Mouse (Mus musculus): ENCODE results near the gene Fmo2. TPM values are rescaled to one million over a fixed set of nuclear protein-coding genes. Genes with fewer than 3 reads are reported as not detected.

Gene Fmo2
- polyA plus RNA-seq (2017; shearing (Covaris generic)): not detected

GRCm38 (mm10) chr1:162897838-162898811 lies at the start of gene Fmo2:
Gene Fmo2 (minus strand): TSS chr1:162898726.

GRCm38 (mm10) chr1:162937415-162937814 lies 38.9 kb upstream of the Fmo2 start, which contains the start of gene Fmo6:
Gene Fmo6 (minus strand): TSS chr1:162937515.

GRCm38 (mm10) chr1:162866280-162866681 lies 32.2 kb downstream of the Fmo2 start, which contains the start of gene Fmo1:
Gene Fmo1 (minus strand): TSS chr1:162866610.

Other genes with a start within 250 kb of the Fmo2 start
- gene Myocos, start 240.5 kb downstream of the Fmo2 start, polyA plus RNA-seq (2017; shearing (Covaris generic)): not detected
- gene Prrc2c, start 158.2 kb downstream of the Fmo2 start, polyA plus RNA-seq (2017; shearing (Covaris generic)): 321 TPM
- gene Fmo4, start 84.8 kb downstream of the Fmo2 start, polyA plus RNA-seq (2017; shearing (Covaris generic)): not detected
- gene Fmo1, start 32.1 kb downstream of the Fmo2 start, polyA plus RNA-seq (2017; shearing (Covaris generic)): not detected
- not detected for gene Fmo6, start 38.8 kb upstream of the Fmo2 start, polyA plus RNA-seq (2017; shearing (Covaris generic))
- not detected for gene Fmo3, start 85.8 kb upstream of the Fmo2 start, polyA plus RNA-seq (2017; shearing (Covaris generic))
- gene Mroh9, start 186.9 kb upstream of the Fmo2 start, polyA plus RNA-seq (2017; shearing (Covaris generic)): not detected

All from CD4-positive, CD25-positive, alpha-beta regulatory T cell, adult 9 weeks (primary cell).